Mouse (Mus musculus) myocyte (in vitro differentiated cells): Measurements from ENCODE around the gene Itgb8. TPM values are rescaled to one million over a fixed set of nuclear protein-coding genes. Genes with fewer than 3 reads are reported as not detected.
A peak's percentile ranks its signal among the peaks of the same experiment; 100 is the strongest.

ENCODE experiments used
- H3K27me3 ChIP-seq: one replicate; pipeline ENCODE4 v1.6.1; 2011; ENCODE audit not compliant: control insufficient read depth, insufficient read depth, insufficient read length
- H3K36me3 ChIP-seq: one replicate; pipeline ENCODE4 v1.6.1; 2011; ENCODE audit not compliant: control insufficient read depth, insufficient read depth
- H3K4me2 ChIP-seq: one replicate; pipeline ENCODE4 v1.6.1; 2011; ENCODE audit warnings: low read depth, control low read depth
- H3K4me3 ChIP-seq: one replicate; pipeline ENCODE4 v1.5.1; 2011; ENCODE audit warnings: mild to moderate bottlenecking, control low read depth, moderate library complexity
- H3K79me2 ChIP-seq: one replicate; pipeline ENCODE4 v1.6.1; 2011; ENCODE audit not compliant: control insufficient read depth, insufficient read depth
- H3ac ChIP-seq: one replicate; pipeline ENCODE4 v1.6.1; 2011; ENCODE audit not compliant: control insufficient read depth, insufficient read length
- CEBPB ChIP-seq: IDR thresholded peaks from 2 replicates; pipeline ENCODE4 v1.6.1; 2011; ENCODE audit warnings: mild to moderate bottlenecking, moderate library complexity; ENCODE audit not compliant: poor library complexity, insufficient read depth, severe bottlenecking
- E2F4 ChIP-seq: IDR thresholded peaks from one replicate; pipeline ENCODE4 v1.6.1; 2011; ENCODE audit warnings: mild to moderate bottlenecking, control low read depth, moderate library complexity; ENCODE audit not compliant: insufficient read depth
- MAX ChIP-seq: IDR thresholded peaks from one replicate; pipeline ENCODE4 v1.6.1; 2011; ENCODE audit warnings: low read depth, mild to moderate bottlenecking, control low read depth
- MYOD1 ChIP-seq, 3 experiments: IDR thresholded peaks; one replicate each; pipeline ENCODE4 v1.6.1; 2011; ENCODE audit warnings: control low read depth in 2 of 3, low read depth in 2 of 3, mild to moderate bottlenecking in 2 of 3, moderate library complexity in 1 of 3; ENCODE audit not compliant: insufficient read length in 2 of 3, control insufficient read depth in 1 of 3
- MYOG ChIP-seq, 3 experiments: IDR thresholded peaks; one replicate each; pipeline ENCODE4 v1.6.1; 2011; ENCODE audit warnings: control low read depth in 2 of 3, low read depth in 2 of 3, mild to moderate bottlenecking in 2 of 3; ENCODE audit not compliant: insufficient read length in 2 of 3, control insufficient read depth in 1 of 3, insufficient read depth in 1 of 3
- POLR2A ChIP-seq: IDR thresholded peaks from one replicate; pipeline ENCODE4 v1.6.1; 2011; ENCODE audit warnings: low read depth, mild to moderate bottlenecking, control low read depth, moderate library complexity; ENCODE audit not compliant: insufficient read length
- POLR2AphosphoS2 ChIP-seq: IDR thresholded peaks from one replicate; pipeline ENCODE4 v1.6.1; 2011; ENCODE audit warnings: low read depth, control low read depth; ENCODE audit not compliant: insufficient read length
- REST ChIP-seq: IDR thresholded peaks from one replicate; pipeline ENCODE4 v1.6.1; 2011; ENCODE audit warnings: mild to moderate bottlenecking, control low read depth, moderate library complexity; ENCODE audit not compliant: insufficient read depth, insufficient read length
- SRF ChIP-seq: IDR thresholded peaks from one replicate; pipeline ENCODE4 v1.6.1; 2011; ENCODE audit warnings: low read depth; ENCODE audit not compliant: control insufficient read depth, insufficient read length
- TCF12 ChIP-seq: IDR thresholded peaks from one replicate; pipeline ENCODE4 v1.6.1; 2011; ENCODE audit warnings: mild to moderate bottlenecking, control low read depth; ENCODE audit not compliant: poor library complexity, insufficient read depth, severe bottlenecking
- TCF3 ChIP-seq: IDR thresholded peaks from one replicate; pipeline ENCODE4 v1.6.1; 2011; ENCODE audit warnings: low read depth, control low read depth; ENCODE audit not compliant: insufficient read length
- USF1 ChIP-seq: IDR thresholded peaks from one replicate; pipeline ENCODE4 v1.6.1; 2011; ENCODE audit warnings: low read depth, mild to moderate bottlenecking, control low read depth, moderate library complexity
- polyA plus RNA-seq: library from polyadenylated mRNA; unstranded; fragments of >200 nt; fragmentation: generic; extraction: Trizol; gene quantifications from one replicate; pipeline ENCODE4 v1.2.1, GENCODE M21; 2012; ENCODE audit warnings: missing spikeins

Itgb8 gene
- polyA plus RNA-seq, 1 experiment = 0.66 TPM

DNA sequence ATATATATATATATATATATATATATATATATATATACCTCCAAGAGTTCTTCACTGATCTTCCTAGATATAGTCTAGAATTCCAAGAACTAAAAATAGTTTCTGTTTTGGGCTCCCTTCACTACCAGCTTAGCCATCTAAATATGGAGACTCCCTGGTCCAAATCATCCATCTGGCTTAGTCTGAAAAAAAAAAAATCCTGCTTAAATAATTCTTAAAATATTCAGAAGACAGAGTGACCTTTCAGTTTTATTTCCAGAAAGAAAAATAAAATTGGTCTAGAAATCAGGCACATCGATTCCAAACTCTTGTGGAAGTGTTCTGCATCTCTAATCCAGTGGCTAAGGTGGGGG lies 28.6 kb downstream of the Itgb8 start:
- Histone ChIP-seq H3K36me3 (no peaks in the 10 kb centered on the region), H3K4me2 (no peak overlapping the region), H3K4me3 (no peak overlapping the region), H3K79me2 (no peaks in the 10 kb centered on the region), H3ac (no peak overlapping the region), H3K27me3 (no peaks in the 10 kb centered on the region)
- TF ChIP-seq MAX (no peak), REST (no peak), MYOD1 (IDR thresholded peaks at IDR 0.05; ENCODE audit: control insufficient read depth in 1 of 3, insufficient read length in 2 of 3, low read depth in 2 of 3) (no peak), POLR2A (no peak), TCF12 (no peak), CEBPB (no peak), MYOG (IDR thresholded peaks at IDR 0.05; ENCODE audit: control insufficient read depth in 1 of 3, insufficient read depth in 1 of 3, insufficient read length in 2 of 3, low read depth in 2 of 3) (no peak), POLR2AphosphoS2 (no peak), E2F4 (no peak), TCF3 (no peak), SRF (no peak), USF1 (no peak)

- TF ChIP-seq USF1 (no peak), REST (no peak), POLR2A (no peak), TCF12 (no peak), POLR2AphosphoS2 (no peak), MYOG (IDR thresholded peaks at IDR 0.05; ENCODE audit: control insufficient read depth in 1 of 3, insufficient read depth in 1 of 3, insufficient read length in 2 of 3, low read depth in 2 of 3) (no peak), MYOD1 (IDR thresholded peaks at IDR 0.05; ENCODE audit: control insufficient read depth in 1 of 3, insufficient read length in 2 of 3, low read depth in 2 of 3) (peak in 1 of 3 experiments; percentile 39), TCF3 (no peak), SRF (no peak), CEBPB (0 out of 2 replicates have a peak, but pooled peaks have one; percentile 16), E2F4 (no peak), MAX (no peak)
- no peaks in the 10 kb centered on the region for H3K27me3 ChIP-seq
- no peak overlapping the region for H3K4me2 ChIP-seq
- no peak overlapping the region for H3K4me3 ChIP-seq
- no peaks in the 10 kb centered on the region for H3K36me3 ChIP-seq
- no peaks in the 10 kb centered on the region for H3K79me2 ChIP-seq
- no peak overlapping the region for H3ac ChIP-seq
Measured at GRCm38 (mm10) chr12:119209384-119210072, 29.1 kb downstream of the Itgb8 start.

- Histone ChIP-seq H3K79me2 (no peaks in the 10 kb centered on the region), H3K4me2 (no peak overlapping the region), H3K27me3 (no peaks in the 10 kb centered on the region), H3K36me3 (no peaks in the 10 kb centered on the region), H3K4me3 (no peak overlapping the region), H3ac (no peak overlapping the region)
- TF ChIP-seq TCF3 (no peak), E2F4 (no peak), POLR2AphosphoS2 (no peak), TCF12 (no peak), MYOG (IDR thresholded peaks at IDR 0.05; ENCODE audit: control insufficient read depth in 1 of 3, insufficient read depth in 1 of 3, insufficient read length in 2 of 3, low read depth in 2 of 3) (no peak), MYOD1 (IDR thresholded peaks at IDR 0.05; ENCODE audit: control insufficient read depth in 1 of 3, insufficient read length in 2 of 3, low read depth in 2 of 3) (no peak)
Measured at GRCm38 (mm10) chr12:119207464-119207801, 31.2 kb downstream of the Itgb8 start.

DNA sequence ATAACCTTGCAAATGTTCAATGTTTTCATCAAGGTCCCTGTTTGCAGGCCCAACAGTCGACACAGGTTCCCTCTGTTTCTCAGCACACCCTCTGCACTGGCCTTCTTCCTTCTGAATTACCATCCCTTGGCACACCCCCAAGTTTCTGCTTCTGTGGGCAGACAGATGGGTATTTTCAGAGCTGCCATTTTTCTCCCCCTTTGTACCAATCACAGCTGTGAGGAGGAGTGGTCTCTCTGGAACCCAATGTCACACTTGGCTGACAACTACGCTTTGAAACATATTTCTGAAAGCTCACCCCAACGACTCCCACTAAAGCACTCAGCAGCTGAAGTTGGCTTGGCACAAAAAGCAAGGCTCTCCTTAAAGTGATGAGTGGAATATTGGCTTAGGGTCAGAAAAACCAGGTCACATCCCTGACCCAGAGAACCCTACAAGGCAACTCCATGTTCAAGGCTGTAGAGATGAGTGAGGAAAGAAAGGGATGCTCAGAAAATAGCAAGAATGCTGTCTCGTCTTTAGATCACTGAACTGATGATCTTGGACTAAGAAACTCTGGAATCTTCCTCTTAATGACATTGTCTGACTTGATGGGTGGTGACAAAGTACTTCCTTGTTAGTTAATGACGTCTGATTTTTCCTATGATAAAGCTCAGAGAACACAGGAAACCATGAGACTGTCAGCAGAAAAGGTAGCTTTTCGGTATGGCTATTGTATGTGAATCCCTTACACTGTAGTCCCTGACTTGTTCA lies 31.7 kb downstream of the Itgb8 start:
- H3K36me3 ChIP-seq = no peaks in the 10 kb centered on the region
- no peak overlapping the region for H3K4me3 ChIP-seq
- no peaks in the 10 kb centered on the region for H3K27me3 ChIP-seq
- TF ChIP-seq POLR2A (no peak), TCF12 (no peak), USF1 (no peak), POLR2AphosphoS2 (no peak), MYOG (IDR thresholded peaks at IDR 0.05; ENCODE audit: control insufficient read depth in 1 of 3, insufficient read depth in 1 of 3, insufficient read length in 2 of 3, low read depth in 2 of 3) (no peak), MAX (no peak), SRF (no peak), E2F4 (no peak), CEBPB (no peak), MYOD1 (IDR thresholded peaks at IDR 0.05; ENCODE audit: control insufficient read depth in 1 of 3, insufficient read length in 2 of 3, low read depth in 2 of 3) (no peak), REST (no peak), TCF3 (no peak)
- no peaks in the 10 kb centered on the region for H3K79me2 ChIP-seq
- H3K4me2 ChIP-seq = no peak overlapping the region
- no peak overlapping the region for H3ac ChIP-seq

- Histone ChIP-seq H3K4me3 (no peak overlapping the region), H3K36me3 (no peaks in the 10 kb centered on the region), H3ac (no peak overlapping the region), H3K4me2 (no peak overlapping the region), H3K27me3 (no peaks in the 10 kb centered on the region), H3K79me2 (no peaks in the 10 kb centered on the region)
- TF ChIP-seq MYOD1 (IDR thresholded peaks at IDR 0.05; ENCODE audit: control insufficient read depth in 1 of 3, insufficient read length in 2 of 3, low read depth in 2 of 3) (no peak), TCF12 (no peak), MAX (no peak), POLR2AphosphoS2 (no peak), TCF3 (no peak), SRF (no peak), MYOG (IDR thresholded peaks at IDR 0.05; ENCODE audit: control insufficient read depth in 1 of 3, insufficient read depth in 1 of 3, insufficient read length in 2 of 3, low read depth in 2 of 3) (no peak), E2F4 (no peak)
Measured at GRCm38 (mm10) chr12:119204411-119204810, 34.2 kb downstream of the Itgb8 start.
